Mouse (Mus musculus) brain, embryonic 14.5 days (tissue): ENCODE results near the gene Foxl2.

Source experiments
- CTCF ChIP-seq: fragments of 200-500 bp; IDR thresholded peaks from 2 replicates; pipeline ENCODE4 v1.5.1; 2012; ENCODE audit warnings: inconsistent platforms, mild to moderate bottlenecking, moderate library complexity, borderline replicate concordance; ENCODE audit not compliant: insufficient read depth, insufficient read length; ENCODE audit errors: extremely low read depth
- POLR2A ChIP-seq: fragments of 200-500 bp; IDR thresholded peaks from 2 replicates; pipeline ENCODE4 v1.6.1; 2012; ENCODE audit warnings: mild to moderate bottlenecking, inconsistent platforms, borderline replicate concordance; ENCODE audit not compliant: poor library complexity, insufficient read depth, insufficient read length, severe bottlenecking; ENCODE audit errors: extremely low read depth

GRCm38 (mm10) chr9:98920629-98921523, 34.2 kb upstream of the Foxl2 start:
- TF ChIP-seq CTCF (no peak), POLR2A (no peak)
